Mouse (Mus musculus): ENCODE measurements around the gene Rbm20.

GRCm38 (mm10) chr19:53711261-53711890 is 34.3 kb downstream of the Rbm20 start:
- TF ChIP-seq CTCF (IDR thresholded peaks at IDR 0.05; ENCODE audit: low read depth, low read length) (no peak), TAL1 (conservative IDR thresholded peaks at IDR 0.05; ENCODE audit: low read depth, low read length) (no peak), GATA1 (IDR thresholded peaks at IDR 0.05; ENCODE audit: borderline replicate concordance, low read length) (no peak), POLR2AphosphoS5 (IDR thresholded peaks at IDR 0.05; ENCODE audit: insufficient replicate concordance, low read depth, low read length) (no peak)

Data from G1E (cell line).